Comparison of ENCODE assay signal across 1 mouse cellular context in the genomic region with DNA sequence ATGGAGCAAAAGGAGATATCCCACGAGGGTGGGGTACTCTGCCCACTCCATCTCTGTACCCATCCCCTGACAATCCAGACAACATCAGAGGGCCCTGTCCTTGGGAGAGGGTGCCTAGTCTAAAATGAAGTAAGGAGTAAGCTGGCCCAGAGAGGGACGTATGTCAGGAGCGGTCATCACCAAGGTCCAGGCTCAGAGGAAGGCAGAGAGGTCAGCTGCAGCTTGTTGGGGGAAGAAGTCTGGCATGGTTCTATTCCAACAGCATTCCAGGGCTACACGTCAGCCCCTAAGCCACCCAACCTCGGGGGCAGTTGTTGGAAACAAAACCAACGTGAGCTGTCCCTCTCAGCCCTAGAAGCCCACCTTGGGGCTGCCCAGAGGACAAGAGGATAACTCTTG.
TF ChIP-seq lines count a peak whose summit lies in the region.

No protein-coding gene starts in this region.

TF ChIP-seq in ES-E14, 5 proteins besides CTCF, POLR2A, EP300 and RAD21 (continued from another document):
- TF ChIP-seq ZC3H11A (IDR thresholded peaks at IDR 0.05; ENCODE audit: borderline replicate concordance, low read depth, low read length), result no peak
